Mouse (Mus musculus): ENCODE measurements around the gene Gm26897. TPM values are rescaled to one million over a fixed set of nuclear protein-coding genes. Genes with fewer than 3 reads are reported as not detected.

The Gm26897 gene
- polyA plus RNA-seq, 1 experiment from 2014 or later = not detected

GRCm38 (mm10) chr5:111719018-111719417 lies 14.7 kb upstream of the Gm26897 start:
- no peak overlapping the region for H3K4me2 ChIP-seq (ENCODE audit: low read depth, low read length)
- no peaks in the 10 kb centered on the region for H3K4me1 ChIP-seq (replicated peaks; ENCODE audit: control insufficient read depth, insufficient read depth, low read length)
- no peak overlapping the region for H3K4me3 ChIP-seq (ENCODE audit: low read length)
- no peak overlapping the region for H3K27ac ChIP-seq (ENCODE audit: low read length)
- no peak overlapping the region for H3K9ac ChIP-seq (ENCODE audit: low read length)
- 47% methylated on average over 3 of the region's 3 CpGs for WGBS
- no peaks in the 10 kb centered on the region for H3K9me3 ChIP-seq (ENCODE audit: control insufficient read depth, low read length)
- no peaks in the 10 kb centered on the region for H3K36me3 ChIP-seq (ENCODE audit: control insufficient read depth, insufficient read depth, low read length)
- H3K27me3 ChIP-seq (ENCODE audit: control insufficient read depth, insufficient read depth, low read depth, low read length) = no peaks in the 10 kb centered on the region
- no peak for ATAC-seq (ENCODE audit: low read depth)

GRCm38 (mm10) chr5:111720726-111721125 lies 13.0 kb upstream of the Gm26897 start:
- Histone ChIP-seq H3K27ac (ENCODE audit: low read length) (no peak overlapping the region), H3K4me1 (replicated peaks; ENCODE audit: control insufficient read depth, insufficient read depth, low read length) (peaks cover 4% of the 10 kb centered on the region; the same call in 1 of the 2 replicates), H3K9me3 (ENCODE audit: control insufficient read depth, low read length) (no peaks in the 10 kb centered on the region), H3K4me3 (ENCODE audit: low read length) (no peak overlapping the region), H3K36me3 (ENCODE audit: control insufficient read depth, insufficient read depth, low read length) (no peaks in the 10 kb centered on the region), H3K4me2 (ENCODE audit: low read depth, low read length) (no peak overlapping the region), H3K27me3 (ENCODE audit: control insufficient read depth, insufficient read depth, low read depth, low read length) (no peaks in the 10 kb centered on the region), H3K9ac (ENCODE audit: low read length) (no peak overlapping the region)
- WGBS = 39% methylated on average over 9 of the region's 9 CpGs
- ATAC-seq (ENCODE audit: low read depth) = no peak

GRCm38 (mm10) chr5:111724713-111725112 lies 9.0 kb upstream of the Gm26897 start:
- ATAC-seq (ENCODE audit: low read depth) = no peak
- Histone ChIP-seq H3K4me3 (ENCODE audit: low read length) (no peak overlapping the region), H3K4me1 (replicated peaks; ENCODE audit: control insufficient read depth, insufficient read depth, low read length) (peaks cover 4% of the 10 kb centered on the region; the same call in 1 of the 2 replicates), H3K36me3 (ENCODE audit: control insufficient read depth, insufficient read depth, low read length) (no peaks in the 10 kb centered on the region), H3K9ac (ENCODE audit: low read length) (no peak overlapping the region), H3K9me3 (ENCODE audit: control insufficient read depth, low read length) (0 out of 2 replicates have a peak, but pooled peaks cover 4% of the 10 kb centered on the region), H3K4me2 (ENCODE audit: low read depth, low read length) (no peak overlapping the region), H3K27ac (ENCODE audit: low read length) (no peak overlapping the region), H3K27me3 (ENCODE audit: control insufficient read depth, insufficient read depth, low read depth, low read length) (no peaks in the 10 kb centered on the region)
- 72% methylated on average over 10 of the region's 10 CpGs for WGBS

DNA sequence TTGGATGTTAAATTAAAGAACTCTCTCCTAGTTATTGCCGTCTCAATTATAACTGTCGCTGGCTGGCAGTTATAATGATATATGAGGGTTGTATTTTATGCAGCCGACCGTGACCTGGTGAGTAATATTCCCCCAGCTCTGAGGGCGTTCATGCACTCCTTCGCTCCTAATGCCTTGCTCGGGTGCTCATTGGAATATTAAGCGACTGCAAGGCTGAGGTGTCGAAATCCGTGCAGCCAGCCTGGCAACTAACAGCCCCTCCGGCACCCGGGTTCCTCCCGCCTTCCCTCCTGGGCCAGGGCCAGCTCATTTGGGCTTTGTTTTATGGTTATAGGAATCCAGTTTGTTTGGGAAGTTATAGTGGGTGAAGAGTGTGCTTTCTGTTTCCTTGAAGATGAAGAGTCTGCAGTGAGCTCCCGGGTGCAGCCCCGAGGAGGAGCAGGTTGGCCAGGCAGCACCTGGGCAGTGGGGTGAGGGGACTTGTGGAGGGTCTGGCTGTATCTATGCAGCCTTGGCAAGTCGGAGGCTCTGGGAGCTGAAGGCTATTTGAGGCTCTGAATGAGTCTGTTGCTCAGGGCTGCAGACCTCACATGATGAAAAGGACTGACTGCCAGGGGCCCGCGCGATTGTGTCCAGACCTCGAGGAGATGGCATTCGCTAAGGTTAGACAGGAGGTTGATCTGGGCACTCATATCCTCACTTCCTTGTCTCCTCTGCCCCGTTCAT lies 8.4 kb upstream of the Gm26897 start:
- Histone ChIP-seq H3K9me3 (ENCODE audit: control insufficient read depth, low read length) (0 out of 2 replicates have a peak, but pooled peaks cover 4% of the 10 kb centered on the region), H3K27me3 (ENCODE audit: control insufficient read depth, insufficient read depth, low read depth, low read length) (no peaks in the 10 kb centered on the region), H3K4me2 (ENCODE audit: low read depth, low read length) (no peak overlapping the region), H3K4me1 (replicated peaks; ENCODE audit: control insufficient read depth, insufficient read depth, low read length) (peaks cover 4% of the 10 kb centered on the region; the same call in 1 of the 2 replicates), H3K4me3 (ENCODE audit: low read length) (no peak overlapping the region), H3K36me3 (ENCODE audit: control insufficient read depth, insufficient read depth, low read length) (no peaks in the 10 kb centered on the region), H3K9ac (ENCODE audit: low read length) (no peak overlapping the region), H3K27ac (ENCODE audit: low read length) (no peak overlapping the region)
- no peak for ATAC-seq (ENCODE audit: low read depth)
- 57% methylated on average over 22 of the region's 22 CpGs for WGBS

DNA sequence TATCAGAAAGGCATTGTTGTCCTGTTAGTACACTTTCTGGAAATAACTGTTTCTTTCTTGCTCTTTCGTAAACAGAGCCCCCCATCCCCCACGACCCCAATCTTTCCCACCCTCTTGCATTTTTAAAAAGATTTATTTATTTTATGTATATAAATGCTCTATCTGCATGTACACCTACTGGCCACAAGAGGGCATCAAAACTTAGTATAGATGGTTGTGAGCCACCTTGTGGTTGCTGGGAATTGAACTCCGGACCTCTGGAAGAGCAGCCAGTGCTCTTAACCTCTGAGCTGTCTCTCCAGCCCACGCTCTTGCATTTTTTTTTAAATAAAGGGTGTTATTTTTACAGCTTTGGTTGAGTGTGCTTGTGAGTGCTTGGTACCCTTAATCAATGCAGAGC lies 5.3 kb upstream of the Gm26897 start:
- Histone ChIP-seq H3K4me1 (replicated peaks; ENCODE audit: control insufficient read depth, insufficient read depth, low read length) (peaks cover 4% of the 10 kb centered on the region; the same call in 1 of the 2 replicates), H3K4me3 (ENCODE audit: low read length) (no peak overlapping the region), H3K9ac (ENCODE audit: low read length) (no peak overlapping the region), H3K9me3 (ENCODE audit: control insufficient read depth, low read length) (0 out of 2 replicates have a peak, but pooled peaks cover 4% of the 10 kb centered on the region), H3K27ac (ENCODE audit: low read length) (no peak overlapping the region), H3K27me3 (ENCODE audit: control insufficient read depth, insufficient read depth, low read depth, low read length) (no peaks in the 10 kb centered on the region), H3K36me3 (ENCODE audit: control insufficient read depth, insufficient read depth, low read length) (no peaks in the 10 kb centered on the region), H3K4me2 (ENCODE audit: low read depth, low read length) (no peak overlapping the region)
- WGBS = 75% methylated on average over 4 of the region's 4 CpGs
- no peak for ATAC-seq (ENCODE audit: low read depth)

DNA sequence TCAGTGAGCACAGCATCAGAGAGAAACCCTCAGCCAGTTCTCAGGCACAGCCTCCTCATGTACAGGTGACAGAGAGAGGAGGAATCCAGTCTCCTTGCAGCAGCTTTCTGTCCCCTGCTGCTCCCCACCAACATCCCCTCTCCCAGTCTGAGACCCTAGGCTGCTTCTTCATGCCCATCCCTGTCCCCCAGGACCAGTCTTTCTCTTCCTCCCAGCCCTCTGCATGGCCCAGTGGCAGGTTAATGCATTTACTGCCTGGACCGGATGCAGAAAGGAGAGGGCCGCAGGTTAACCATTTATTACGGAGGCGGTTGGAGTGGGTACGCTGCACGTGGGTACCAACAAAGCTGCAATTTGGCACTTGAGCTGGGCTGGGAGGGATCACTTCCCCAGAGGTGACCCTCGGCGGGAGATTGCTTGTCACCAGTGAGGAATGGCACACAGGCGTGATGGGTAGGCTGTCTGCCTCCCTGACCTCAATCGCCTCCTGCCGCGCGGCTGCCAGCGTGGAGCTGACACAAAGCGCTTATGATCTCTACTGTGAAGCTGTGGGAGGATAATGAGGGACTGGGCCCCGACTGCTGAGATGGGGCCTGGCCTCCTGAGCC lies 3.1 kb upstream of the Gm26897 start:
- no peak for ATAC-seq (ENCODE audit: low read depth)
- H3K4me2 ChIP-seq (ENCODE audit: low read depth, low read length) = no peak overlapping the region
- no peaks in the 10 kb centered on the region for H3K36me3 ChIP-seq (ENCODE audit: control insufficient read depth, insufficient read depth, low read length)
- WGBS = 19% methylated on average over 16 of the region's 16 CpGs
- no peak overlapping the region for H3K27ac ChIP-seq (ENCODE audit: low read length)
- no peaks in the 10 kb centered on the region for H3K4me1 ChIP-seq (replicated peaks; ENCODE audit: control insufficient read depth, insufficient read depth, low read length)
- 0 out of 2 replicates have a peak overlapping the region, but pooled peaks have one; percentile 7 for H3K9ac ChIP-seq (ENCODE audit: low read length)
- 0 out of 2 replicates have a peak, but pooled peaks cover 4% of the 10 kb centered on the region for H3K9me3 ChIP-seq (ENCODE audit: control insufficient read depth, low read length)
- no peak overlapping the region for H3K4me3 ChIP-seq (ENCODE audit: low read length)
- H3K27me3 ChIP-seq (ENCODE audit: control insufficient read depth, insufficient read depth, low read depth, low read length) = no peaks in the 10 kb centered on the region

- Histone ChIP-seq H3K27me3 (ENCODE audit: control insufficient read depth, insufficient read depth, low read depth, low read length) (no peaks in the 10 kb centered on the region), H3K4me3 (ENCODE audit: low read length) (no peak overlapping the region), H3K9me3 (ENCODE audit: control insufficient read depth, low read length) (0 out of 2 replicates have a peak, but pooled peaks cover 4% of the 10 kb centered on the region), H3K4me2 (ENCODE audit: low read depth, low read length) (no peak overlapping the region), H3K27ac (ENCODE audit: low read length) (no peak overlapping the region), H3K36me3 (ENCODE audit: control insufficient read depth, insufficient read depth, low read length) (no peaks in the 10 kb centered on the region), H3K9ac (ENCODE audit: low read length) (no peak overlapping the region), H3K4me1 (replicated peaks; ENCODE audit: control insufficient read depth, insufficient read depth, low read length) (no peaks in the 10 kb centered on the region)
- 42% methylated on average over 2 of the region's 2 CpGs for WGBS
- ATAC-seq (ENCODE audit: low read depth) = 0 out of 2 replicates have a peak, but pooled peaks have one; percentile 34
These were observed 1.5 kb upstream of the Gm26897 start for GRCm38 (mm10) chr5:111732194-111732593.

DNA sequence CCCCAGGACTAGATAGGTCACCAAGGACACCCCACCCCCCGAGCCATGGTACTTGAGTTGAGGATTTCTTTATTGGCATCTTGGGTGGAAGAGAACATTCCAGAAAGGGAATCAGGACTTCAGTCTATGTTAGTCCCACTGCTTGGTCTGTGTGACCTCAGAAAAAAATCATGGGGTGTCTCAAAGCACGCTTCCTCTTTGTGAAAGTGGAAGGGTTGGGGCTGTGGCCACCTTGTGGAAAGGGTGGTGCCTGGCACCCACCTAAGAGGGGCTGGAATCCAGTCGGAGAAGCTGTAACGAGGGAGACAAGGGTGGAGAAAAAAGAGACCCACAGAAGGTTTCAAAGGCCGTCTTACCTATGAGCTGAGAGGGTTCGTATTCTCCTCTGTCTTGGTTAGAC lies 5.8 kb downstream of the Gm26897 start:
- no peak for ATAC-seq (ENCODE audit: low read depth)
- Histone ChIP-seq H3K27me3 (ENCODE audit: control insufficient read depth, insufficient read depth, low read depth, low read length) (peaks cover 3% of the 10 kb centered on the region; the same call in 1 of the 2 replicates), H3K4me3 (ENCODE audit: low read length) (no peak overlapping the region), H3K36me3 (ENCODE audit: control insufficient read depth, insufficient read depth, low read length) (no peaks in the 10 kb centered on the region), H3K9me3 (ENCODE audit: control insufficient read depth, low read length) (no peaks in the 10 kb centered on the region), H3K4me2 (ENCODE audit: low read depth, low read length) (no peak overlapping the region), H3K9ac (ENCODE audit: low read length) (no peak overlapping the region), H3K27ac (ENCODE audit: low read length) (no peak overlapping the region), H3K4me1 (replicated peaks; ENCODE audit: control insufficient read depth, insufficient read depth, low read length) (no peaks in the 10 kb centered on the region; the same call in 1 of the 2 replicates)
- 57% methylated on average over 6 of the region's 6 CpGs for WGBS

Data from lung, embryonic 16.5 days (tissue).